Mouse (Mus musculus) layer of hippocampus, adult 9-11 months (tissue): ENCODE results near the gene Vmn2r4.
"Not testable (repeated sequence)": the region's sequence is repeated elsewhere in the genome, so short reads cannot be mapped to it uniquely, and the experiment has no call there.

Source experiments
- DNase-seq: peaks from one replicate; pipeline ENCODE4 v3.0.0; 2022

Vmn2r4 gene

GRCm38 (mm10) chr3:64415268-64415667 is at the start of gene Vmn2r4:
Gene Vmn2r4 (minus strand): TSS chr3:64415368.
- DNase-seq = not testable (repeated sequence)

GRCm38 (mm10) chr3:64434261-64434660 is 19.1 kb upstream of the Vmn2r4 start:
- DNase-seq = not testable (repeated sequence)

- not testable (repeated sequence) for DNase-seq
These were observed 13.1 kb upstream of the Vmn2r4 start for GRCm38 (mm10) chr3:64428117-64428798.

- not testable (repeated sequence) for DNase-seq
These were observed 7.0 kb upstream of the Vmn2r4 start for GRCm38 (mm10) chr3:64422141-64422540.

GRCm38 (mm10) chr3:64417477-64417876 is 2.3 kb upstream of the Vmn2r4 start:
- not testable (repeated sequence) for DNase-seq

GRCm38 (mm10) chr3:64414253-64414652 is 915 bp downstream of the Vmn2r4 start:
- not testable (repeated sequence) for DNase-seq

- no peak for DNase-seq
These were observed 55.7 kb downstream of the Vmn2r4 start for GRCm38 (mm10) chr3:64359286-64360035.
